In genomic region chr2:165349466-165349865, GRCm38 (mm10) we compare ENCODE assay signal across 8 mouse cellular contexts. TPM values are rescaled to one million over a fixed set of nuclear protein-coding genes. Genes with fewer than 3 reads are reported as not detected.
DNase-seq lines count a peak whose midpoint lies in the region; ATAC-seq and TF ChIP-seq lines count a peak whose summit lies in the region.

No protein-coding gene starts in this region.

- H3K27me3 ChIP-seq in forebrain, embryonic 14.5 days (replicated peaks; ENCODE audit: control insufficient read depth, insufficient read depth, low read length) = no peaks in the 10 kb centered on the region
- peaks cover 5% of the 10 kb centered on the region for H3K27me3 ChIP-seq in midbrain, embryonic 12.5 days

- peak in 1 of 2 experiments; percentile 29 for DNase-seq in layer of hippocampus, adult 2 months (ENCODE audit: low spot score in 2 of 2)
- no peak for DNase-seq in layer of hippocampus, postnatal 36 days
- peak; percentile 44 for DNase-seq in cerebellum, adult 9-10 months
- peak; percentile 85 for DNase-seq in forebrain, embryonic 14.5 days (ENCODE audit: low spot score)
- no peak for DNase-seq in natural killer cell, adult 2 months (ENCODE audit: low spot score in 2 of 2)
- DNase-seq in adrenal gland, adult 2 months = no peak

- H3K4me1 ChIP-seq in forebrain, embryonic 14.5 days (ENCODE audit: control insufficient read depth, insufficient read depth, low read length) = no peaks in the 10 kb centered on the region
- H3K4me1 ChIP-seq in midbrain, embryonic 12.5 days = no peaks in the 10 kb centered on the region

- no peak overlapping the region for H3K9ac ChIP-seq in forebrain, embryonic 14.5 days (ENCODE audit: low read length)
- H3K9ac ChIP-seq in midbrain, embryonic 12.5 days (replicated peaks) = no peak overlapping the region

- no peak overlapping the region for H3K4me2 ChIP-seq in forebrain, embryonic 14.5 days (ENCODE audit: low read length)
- H3K4me2 ChIP-seq in midbrain, embryonic 12.5 days (replicated peaks) = no peak overlapping the region

- WGBS in forebrain, embryonic 14.5 days = 22% methylated on average over 8 of the region's 8 CpGs
- WGBS in midbrain, embryonic 12.5 days = 31% methylated on average over 8 of the region's 8 CpGs

- H3K9me3 ChIP-seq in forebrain, embryonic 14.5 days (replicated peaks; ENCODE audit: control insufficient read depth, low read length) = peaks cover 21% of the 10 kb centered on the region
- H3K9me3 ChIP-seq in midbrain, embryonic 12.5 days = peaks cover 30% of the 10 kb centered on the region

- peak; percentile 71 for TF ChIP-seq CTCF in layer of hippocampus, adult 2 months (conservative IDR thresholded peaks at IDR 0.05)

- peak overlapping the region; percentile 62; the same call in 1 of the 2 replicates for H3K27ac ChIP-seq in layer of hippocampus, adult 2 months
- H3K27ac ChIP-seq in forebrain, embryonic 14.5 days (ENCODE audit: low read depth, low read length) = no peak overlapping the region
- no peak overlapping the region for H3K27ac ChIP-seq in midbrain, embryonic 12.5 days (replicated peaks)

- no peak overlapping the region for H3K4me3 ChIP-seq in layer of hippocampus, adult 2 months
- no peak overlapping the region for H3K4me3 ChIP-seq in forebrain, embryonic 14.5 days (ENCODE audit: low read depth, low read length)
- H3K4me3 ChIP-seq in midbrain, embryonic 12.5 days = no peak overlapping the region

- ATAC-seq in forebrain, embryonic 14.5 days = peak; percentile 74
- ATAC-seq in midbrain, embryonic 12.5 days (ENCODE audit: low FRiP score, low read depth) = 0 out of 2 replicates have a peak, but pooled peaks have one; percentile 41
- no peak for ATAC-seq in monocyte, adult 5-6 weeks (replicated peaks; ENCODE audit: insufficient number of reproducible peaks, low FRiP score, low TSS enrichment, poor library complexity, severe bottlenecking)

- H3K36me3 ChIP-seq in forebrain, embryonic 14.5 days (ENCODE audit: control insufficient read depth, insufficient read depth, low read length) = peaks cover 8% of the 10 kb centered on the region
- peaks cover 31% of the 10 kb centered on the region for H3K36me3 ChIP-seq in midbrain, embryonic 12.5 days

RNA-seq across cellular contexts. Expression of gene Zfp663, which starts 19.1 kb away (rescaled TPM):
- total RNA-seq in layer of hippocampus, adult 2 months (2021) = under 1 TPM in 1 of 2 experiments, not detected in 1; 0.20 TPM
- total RNA-seq in layer of hippocampus, postnatal 36 days (2021) = under 1 TPM; 0.15 to 0.66 TPM
- 8.1 and 9.1 TPM in 2 replicates for polyA plus RNA-seq in forebrain, embryonic 14.5 days (2014; fragmentation: Nextera tagmentation; extraction: Ambion mirVana)
- polyA plus RNA-seq in midbrain, embryonic 12.5 days (2016; fragmentation: Nextera tagmentation; extraction: Ambion mirVana) = 7.6 and 9.2 TPM in 2 replicates
- not detected for total RNA-seq in adrenal gland, adult 2 months (2021)
- not detected in 2 replicates for polyA plus RNA-seq in adrenal gland, adult 2 months (2012; rRNA removed)
- not detected in 3 replicates for total RNA-seq in monocyte, adult 5-6 weeks (2017)

RNA-seq across cellular contexts. Expression of gene Elmo2, which starts 23.2 kb away (rescaled TPM):
- 100 to 1,000 TPM; 200 to 202 TPM for total RNA-seq in layer of hippocampus, adult 2 months (2021)
- 100 to 1,000 TPM; 179 to 195 TPM for total RNA-seq in layer of hippocampus, postnatal 36 days (2021)
- 95.5 and 101 TPM in 2 replicates for polyA plus RNA-seq in forebrain, embryonic 14.5 days (2014; fragmentation: Nextera tagmentation; extraction: Ambion mirVana)
- polyA plus RNA-seq in midbrain, embryonic 12.5 days (2016; fragmentation: Nextera tagmentation; extraction: Ambion mirVana) = 88.2 and 89.3 TPM in 2 replicates
- total RNA-seq in adrenal gland, adult 2 months (2021) = 10 to 100 TPM; 19.8 to 31.4 TPM
- polyA plus RNA-seq in adrenal gland, adult 2 months (2012; rRNA removed) = 52.0 and 58.8 TPM in 2 replicates
- 120 to 175 TPM (median 140 TPM) in 3 replicates for total RNA-seq in monocyte, adult 5-6 weeks (2017)

RNA-seq across cellular contexts. Expression of gene Zfp334, which starts 38.6 kb away (rescaled TPM):
- total RNA-seq in layer of hippocampus, adult 2 months (2021) = 10 to 100 TPM; 14.0 to 15.3 TPM
- total RNA-seq in layer of hippocampus, postnatal 36 days (2021) = 10 to 100 TPM; 15.6 to 16.5 TPM
- polyA plus RNA-seq in forebrain, embryonic 14.5 days (2014; fragmentation: Nextera tagmentation; extraction: Ambion mirVana) = 13.6 and 13.9 TPM in 2 replicates
- polyA plus RNA-seq in midbrain, embryonic 12.5 days (2016; fragmentation: Nextera tagmentation; extraction: Ambion mirVana) = 23.6 and 25.5 TPM in 2 replicates
- 1 to 10 TPM; 4.3 to 5.0 TPM for total RNA-seq in adrenal gland, adult 2 months (2021)
- polyA plus RNA-seq in adrenal gland, adult 2 months (2012; rRNA removed) = 1.1 and 1.3 TPM in 2 replicates
- not detected in 3 replicates for total RNA-seq in monocyte, adult 5-6 weeks (2017)

RNA-seq across cellular contexts. Expression of gene Ocstamp, which starts 50.7 kb away (rescaled TPM):
- total RNA-seq in layer of hippocampus, adult 2 months (2021) = not detected
- total RNA-seq in layer of hippocampus, postnatal 36 days (2021) = not detected
- polyA plus RNA-seq in forebrain, embryonic 14.5 days (2014; fragmentation: Nextera tagmentation; extraction: Ambion mirVana) = not detected in 2 replicates
- 0.05 TPM in 1 of 2 replicates, not detected in the other for polyA plus RNA-seq in midbrain, embryonic 12.5 days (2016; fragmentation: Nextera tagmentation; extraction: Ambion mirVana)
- under 1 TPM; 0.12 to 0.38 TPM for total RNA-seq in adrenal gland, adult 2 months (2021)
- polyA plus RNA-seq in adrenal gland, adult 2 months (2012; rRNA removed) = 0.55 and 0.64 TPM in 2 replicates
- total RNA-seq in monocyte, adult 5-6 weeks (2017) = 0.19 TPM in 1 of 3 replicates, not detected in the others

Comparison
In these comparisons a context has a peak if more than half of its experiments do, and no peak if none do; other contexts are left out.
1. DNase-seq: peak in cerebellum, adult 9-10 months (single experiment) and forebrain, embryonic 14.5 days (single experiment); none in layer of hippocampus, postnatal 36 days (0 of 2), natural killer cell, adult 2 months (0 of 2) and adrenal gland, adult 2 months (single experiment).